Mouse (Mus musculus): ENCODE data around the gene Slc27a3. TPM values are rescaled to one million over a fixed set of nuclear protein-coding genes. Genes with fewer than 3 reads are reported as not detected.

Slc27a3 gene
- polyA plus RNA-seq, 1 experiment from 2014 or later, result 13.6 TPM

GRCm38 (mm10) chr3:90386817-90387216, 2.9 kb downstream of the Slc27a3 start:
- peaks cover 9% of the 10 kb centered on the region; the same call in 1 of the 2 replicates for H3K4me1 ChIP-seq (replicated peaks; ENCODE audit: control insufficient read depth, insufficient read depth, low read length)
- 97% methylated on average over 10 of the region's 10 CpGs for WGBS
- H3K9me3 ChIP-seq (ENCODE audit: control insufficient read depth, low read length), result no peaks in the 10 kb centered on the region
- ATAC-seq (replicated peaks; ENCODE audit: low FRiP score) (no peak), DNase-seq (ENCODE audit: low spot score) (no peak)
- peaks cover 3% of the 10 kb centered on the region; the same call in 1 of the 2 replicates for H3K36me3 ChIP-seq (ENCODE audit: control insufficient read depth, insufficient read depth, low read length)
- H3K27me3 ChIP-seq (ENCODE audit: control insufficient read depth, insufficient read depth, low read length), result no peaks in the 10 kb centered on the region
- H3K4me3 ChIP-seq (ENCODE audit: low read depth, low read length), result no peak overlapping the region
- H3K9ac ChIP-seq (ENCODE audit: low read length), result no peak overlapping the region
- no peak overlapping the region for H3K4me2 ChIP-seq (ENCODE audit: low read depth, low read length, severe bottlenecking)
- no peak overlapping the region for H3K27ac ChIP-seq (ENCODE audit: low read depth, low read length)

- H3K4me3 ChIP-seq (ENCODE audit: low read depth, low read length), result no peak overlapping the region
- ATAC-seq (replicated peaks; ENCODE audit: low FRiP score) (no peak), DNase-seq (ENCODE audit: low spot score) (no peak)
- WGBS, result 83% methylated on average over 7 of the region's 7 CpGs
- no peaks in the 10 kb centered on the region for H3K27me3 ChIP-seq (ENCODE audit: control insufficient read depth, insufficient read depth, low read length)
- H3K27ac ChIP-seq (ENCODE audit: low read depth, low read length), result no peak overlapping the region
- H3K4me1 ChIP-seq (replicated peaks; ENCODE audit: control insufficient read depth, insufficient read depth, low read length), result peaks cover 5% of the 10 kb centered on the region; the same call in 1 of the 2 replicates
- no peaks in the 10 kb centered on the region for H3K9me3 ChIP-seq (ENCODE audit: control insufficient read depth, low read length)
- H3K9ac ChIP-seq (ENCODE audit: low read length), result no peak overlapping the region
- H3K4me2 ChIP-seq (ENCODE audit: low read depth, low read length, severe bottlenecking), result no peak overlapping the region
- no peaks in the 10 kb centered on the region for H3K36me3 ChIP-seq (ENCODE audit: control insufficient read depth, insufficient read depth, low read length)
These were observed 4.8 kb downstream of the Slc27a3 start for GRCm38 (mm10) chr3:90384851-90385375.

DNA sequence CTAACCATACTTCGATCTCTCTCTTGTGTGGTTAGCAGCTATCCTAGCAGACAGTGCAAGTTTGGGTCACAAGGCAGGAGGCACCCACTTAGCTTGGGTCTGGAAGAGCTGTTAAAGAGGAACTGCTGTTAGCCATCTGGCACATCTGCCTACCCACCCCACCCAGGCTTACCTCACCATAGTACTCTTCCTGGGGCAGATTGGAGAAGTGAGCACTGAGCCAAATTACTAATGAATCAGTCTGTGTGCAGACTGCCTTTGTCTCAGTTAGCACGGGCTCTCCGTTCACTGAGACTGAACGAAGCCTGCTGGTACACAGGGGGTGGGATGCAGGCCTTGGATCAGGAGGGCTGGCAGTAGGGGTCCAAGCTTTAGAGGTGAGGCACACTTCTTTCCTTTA, 6.0 kb downstream of the Slc27a3 start:
- no peak for DNase-seq (ENCODE audit: low spot score)
- Histone ChIP-seq H3K4me2 (ENCODE audit: low read depth, low read length, severe bottlenecking) (no peak overlapping the region), H3K36me3 (ENCODE audit: control insufficient read depth, insufficient read depth, low read length) (no peaks in the 10 kb centered on the region), H3K4me1 (replicated peaks; ENCODE audit: control insufficient read depth, insufficient read depth, low read length) (peaks cover 2% of the 10 kb centered on the region; the same call in 1 of the 2 replicates), H3K4me3 (ENCODE audit: low read depth, low read length) (no peak overlapping the region), H3K9ac (ENCODE audit: low read length) (no peak overlapping the region), H3K27ac (ENCODE audit: low read depth, low read length) (no peak overlapping the region), H3K9me3 (ENCODE audit: control insufficient read depth, low read length) (no peaks in the 10 kb centered on the region), H3K27me3 (ENCODE audit: control insufficient read depth, insufficient read depth, low read length) (no peaks in the 10 kb centered on the region)
- WGBS, result 79% methylated on average over 4 of the region's 4 CpGs
- ATAC-seq (replicated peaks; ENCODE audit: low FRiP score), result no peak

- no peaks in the 10 kb centered on the region for H3K4me1 ChIP-seq (replicated peaks; ENCODE audit: control insufficient read depth, insufficient read depth, low read length)
- no peak overlapping the region for H3K9ac ChIP-seq (ENCODE audit: low read length)
- DNase-seq (ENCODE audit: low spot score) (no peak), ATAC-seq (replicated peaks; ENCODE audit: low FRiP score) (no peak)
- H3K36me3 ChIP-seq (ENCODE audit: control insufficient read depth, insufficient read depth, low read length), result no peaks in the 10 kb centered on the region
- no peak overlapping the region for H3K27ac ChIP-seq (ENCODE audit: low read depth, low read length)
- H3K4me3 ChIP-seq (ENCODE audit: low read depth, low read length), result no peak overlapping the region
- 77% methylated on average over 11 of the region's 11 CpGs for WGBS
- H3K27me3 ChIP-seq (ENCODE audit: control insufficient read depth, insufficient read depth, low read length), result no peaks in the 10 kb centered on the region
- no peaks in the 10 kb centered on the region for H3K9me3 ChIP-seq (ENCODE audit: control insufficient read depth, low read length)
- no peak overlapping the region for H3K4me2 ChIP-seq (ENCODE audit: low read depth, low read length, severe bottlenecking)
These were observed 8.0 kb downstream of the Slc27a3 start for GRCm38 (mm10) chr3:90381727-90382126.

GRCm38 (mm10) chr3:90378496-90378895, 11.2 kb downstream of the Slc27a3 start:
- Histone ChIP-seq H3K4me3 (ENCODE audit: low read depth, low read length) (no peak overlapping the region), H3K27me3 (ENCODE audit: control insufficient read depth, insufficient read depth, low read length) (no peaks in the 10 kb centered on the region), H3K9me3 (ENCODE audit: control insufficient read depth, low read length) (no peaks in the 10 kb centered on the region), H3K36me3 (ENCODE audit: control insufficient read depth, insufficient read depth, low read length) (no peaks in the 10 kb centered on the region), H3K27ac (ENCODE audit: low read depth, low read length) (no peak overlapping the region), H3K4me1 (replicated peaks; ENCODE audit: control insufficient read depth, insufficient read depth, low read length) (0 out of 2 replicates have a peak, but pooled peaks cover 2% of the 10 kb centered on the region), H3K9ac (ENCODE audit: low read length) (no peak overlapping the region), H3K4me2 (ENCODE audit: low read depth, low read length, severe bottlenecking) (no peak overlapping the region)
- DNase-seq (ENCODE audit: low spot score) (no peak), ATAC-seq (replicated peaks; ENCODE audit: low FRiP score) (no peak)
- WGBS, result 87% methylated on average over 5 of the region's 5 CpGs

- ATAC-seq (replicated peaks; ENCODE audit: low FRiP score), result no peak
- DNase-seq (ENCODE audit: low spot score), result no peak
- WGBS, result 70% methylated on average over 1 of the region's 1 CpGs
- 0 out of 2 replicates have a peak, but pooled peaks cover 2% of the 10 kb centered on the region for H3K4me1 ChIP-seq (replicated peaks; ENCODE audit: control insufficient read depth, insufficient read depth, low read length)
- H3K36me3 ChIP-seq (ENCODE audit: control insufficient read depth, insufficient read depth, low read length), result no peaks in the 10 kb centered on the region
- H3K27ac ChIP-seq (ENCODE audit: low read depth, low read length), result no peak overlapping the region
- H3K27me3 ChIP-seq (ENCODE audit: control insufficient read depth, insufficient read depth, low read length), result no peaks in the 10 kb centered on the region
- no peaks in the 10 kb centered on the region for H3K9me3 ChIP-seq (ENCODE audit: control insufficient read depth, low read length)
- no peak overlapping the region for H3K4me3 ChIP-seq (ENCODE audit: low read depth, low read length)
- no peak overlapping the region for H3K4me2 ChIP-seq (ENCODE audit: low read depth, low read length, severe bottlenecking)
- H3K9ac ChIP-seq (ENCODE audit: low read length), result peak overlapping the region; percentile 1; the same call in 1 of the 2 replicates
These were observed 13.5 kb downstream of the Slc27a3 start for GRCm38 (mm10) chr3:90376247-90376585.

- no peaks in the 10 kb centered on the region for H3K27me3 ChIP-seq (ENCODE audit: control insufficient read depth, insufficient read depth, low read length)
- no peaks in the 10 kb centered on the region for H3K36me3 ChIP-seq (ENCODE audit: control insufficient read depth, insufficient read depth, low read length)
- 0 out of 2 replicates have a peak, but pooled peaks cover 2% of the 10 kb centered on the region for H3K4me1 ChIP-seq (replicated peaks; ENCODE audit: control insufficient read depth, insufficient read depth, low read length)
- H3K4me2 ChIP-seq (ENCODE audit: low read depth, low read length, severe bottlenecking), result no peak overlapping the region
- no peak overlapping the region for H3K4me3 ChIP-seq (ENCODE audit: low read depth, low read length)
- DNase-seq (ENCODE audit: low spot score) (no peak), ATAC-seq (replicated peaks; ENCODE audit: low FRiP score) (no peak)
- WGBS, result 33% methylated on average over 3 of the region's 3 CpGs
- H3K9me3 ChIP-seq (ENCODE audit: control insufficient read depth, low read length), result no peaks in the 10 kb centered on the region
- H3K27ac ChIP-seq (ENCODE audit: low read depth, low read length), result no peak overlapping the region
- H3K9ac ChIP-seq (ENCODE audit: low read length), result peak overlapping the region; percentile 1; the same call in 1 of the 2 replicates
These were observed 14.0 kb downstream of the Slc27a3 start for GRCm38 (mm10) chr3:90375562-90376246.

GRCm38 (mm10) chr3:90374368-90374767, 15.4 kb downstream of the Slc27a3 start:
- DNase-seq (ENCODE audit: low spot score) (no peak), ATAC-seq (replicated peaks; ENCODE audit: low FRiP score) (no peak)
- H3K27ac ChIP-seq (ENCODE audit: low read depth, low read length), result no peak overlapping the region
- WGBS, result 87% methylated on average over 4 of the region's 4 CpGs
- H3K36me3 ChIP-seq (ENCODE audit: control insufficient read depth, insufficient read depth, low read length), result no peaks in the 10 kb centered on the region
- H3K9me3 ChIP-seq (ENCODE audit: control insufficient read depth, low read length), result no peaks in the 10 kb centered on the region
- no peak overlapping the region for H3K9ac ChIP-seq (ENCODE audit: low read length)
- H3K27me3 ChIP-seq (ENCODE audit: control insufficient read depth, insufficient read depth, low read length), result no peaks in the 10 kb centered on the region
- 0 out of 2 replicates have a peak, but pooled peaks cover 2% of the 10 kb centered on the region for H3K4me1 ChIP-seq (replicated peaks; ENCODE audit: control insufficient read depth, insufficient read depth, low read length)
- H3K4me3 ChIP-seq (ENCODE audit: low read depth, low read length), result no peak overlapping the region
- no peak overlapping the region for H3K4me2 ChIP-seq (ENCODE audit: low read depth, low read length, severe bottlenecking)
